Mouse (Mus musculus) lung, postnatal 10 days (tissue): Measurements from ENCODE around the gene Mtmr3.

Experiments
- DNase-seq: peaks from one replicate; pipeline ENCODE4 v3.0.0; 2021

Mtmr3 gene

DNA sequence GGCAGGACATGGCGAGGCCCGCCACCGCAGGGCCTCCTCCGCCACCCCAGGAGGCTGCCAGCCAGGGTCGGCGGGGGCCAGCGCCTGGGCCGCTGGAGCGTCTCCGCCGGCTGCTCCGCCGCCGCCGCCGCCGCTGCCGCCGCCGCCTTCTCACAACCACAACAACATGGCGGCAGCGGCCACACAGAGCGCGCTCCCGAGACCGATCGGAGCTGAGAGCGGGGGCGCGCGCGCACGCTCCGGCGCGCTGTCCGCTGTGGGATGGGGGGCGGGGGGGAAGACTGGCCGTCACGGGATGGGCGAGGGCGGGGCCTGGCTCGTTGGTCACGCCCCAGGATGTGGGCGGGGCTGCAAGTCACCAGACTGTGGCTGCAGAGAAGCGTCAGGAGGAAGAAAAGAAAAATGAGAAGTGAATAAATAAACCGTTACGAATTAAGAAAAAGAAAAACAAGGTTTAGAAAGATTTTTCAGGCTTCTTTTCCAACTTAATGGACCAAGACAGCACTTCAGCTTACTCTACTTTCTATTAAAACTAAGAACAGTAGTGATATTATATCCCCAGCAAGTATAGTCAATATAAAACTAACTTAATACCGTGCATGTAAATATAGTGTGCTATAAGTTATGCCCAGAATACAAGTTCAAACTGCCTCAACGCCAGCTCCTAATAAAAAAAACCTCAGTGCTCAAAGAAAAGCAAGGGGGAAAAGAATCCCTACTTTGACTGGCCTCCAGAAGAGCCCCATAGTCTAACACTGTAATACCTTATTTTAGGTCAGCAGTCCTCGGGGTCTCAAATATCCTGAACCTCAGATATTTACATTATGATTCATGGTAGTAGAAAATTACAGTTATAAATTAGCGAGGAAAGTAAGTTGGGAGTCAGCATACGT, at the start of gene Mtmr3:
Gene Mtmr3, minus strand, starts transcription at position 256 of the 893 bp plus-strand sequence.
- DNase-seq: peak; percentile 98

DNA sequence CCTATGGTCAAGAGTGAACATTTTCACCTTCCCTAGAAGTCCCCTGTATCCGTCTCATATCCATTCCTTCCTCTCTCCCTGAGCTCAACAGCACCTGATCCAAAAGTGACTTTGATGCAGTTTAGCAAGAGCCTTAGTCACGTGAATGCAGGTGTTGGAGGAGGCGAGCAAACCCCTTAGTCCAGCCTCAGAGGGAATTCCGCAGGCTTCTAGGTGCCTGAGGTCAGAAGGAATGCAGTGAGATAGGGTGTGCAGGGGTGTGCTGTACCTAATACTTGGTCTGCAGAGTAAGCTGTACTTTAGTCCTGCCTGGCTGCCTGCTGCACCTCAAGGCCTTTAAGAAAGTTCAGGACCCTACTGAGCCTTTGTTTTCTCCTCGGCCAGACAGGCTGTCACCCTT, 49.1 kb upstream of the Mtmr3 start:
- no peak for DNase-seq

- peak; percentile 61 for DNase-seq
These were observed 46.5 kb upstream of the Mtmr3 start for GRCm38 (mm10) chr11:4641185-4641584.

DNA sequence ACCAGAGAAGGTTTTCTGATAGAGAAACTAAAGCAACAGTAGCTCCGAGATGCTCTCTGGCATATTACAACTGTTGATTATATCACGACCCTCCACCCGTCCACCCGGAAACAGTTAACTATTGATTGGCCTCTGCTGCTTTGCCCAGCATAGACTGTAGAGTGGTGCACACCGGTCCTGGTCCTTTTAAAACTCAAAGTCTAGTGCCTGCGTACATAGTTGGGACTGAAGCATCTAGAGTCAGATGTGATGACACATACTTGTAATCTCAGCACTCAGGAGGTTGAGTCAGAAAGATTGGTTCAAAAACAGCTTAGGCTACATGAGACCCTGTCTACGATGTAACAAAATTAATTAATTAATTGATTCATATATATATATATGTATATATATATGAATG, 43.6 kb upstream of the Mtmr3 start:
- no peak for DNase-seq

DNA sequence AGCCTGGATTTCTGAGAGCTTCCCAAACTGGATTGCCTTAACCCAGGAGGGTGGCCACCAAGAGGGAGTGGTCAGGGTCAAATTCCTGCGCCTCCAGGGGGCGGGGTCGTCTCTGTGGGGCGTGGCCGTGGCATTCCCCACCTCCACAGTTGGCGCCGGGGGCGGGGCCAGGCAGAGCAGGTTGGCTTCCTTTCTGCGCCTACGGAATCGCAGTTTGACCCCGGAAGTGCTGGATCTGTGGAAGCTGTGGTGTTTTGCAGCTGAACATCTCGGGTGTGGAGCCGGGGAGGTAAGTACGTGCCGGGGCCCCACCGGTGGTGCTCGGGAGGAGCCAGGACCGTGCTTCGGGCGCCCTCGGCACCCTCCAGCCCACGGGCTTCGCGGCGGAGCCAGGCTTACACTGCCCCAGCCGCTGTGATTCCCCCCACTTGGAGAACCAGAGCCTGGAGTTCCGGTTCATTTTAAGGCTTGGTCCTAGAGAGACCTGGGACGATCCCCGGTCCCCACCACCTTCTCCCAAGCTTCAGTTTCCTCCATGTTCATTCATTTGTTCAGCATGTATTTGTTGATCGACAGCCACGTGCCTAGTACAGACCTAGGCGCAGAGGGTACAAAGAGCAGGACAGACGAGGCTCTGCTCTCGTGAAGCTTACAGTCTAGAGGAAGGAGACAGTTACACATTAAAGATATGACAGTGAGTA, 43.0 kb upstream of the Mtmr3 start, which contains the start of gene Ascc2:
Gene Ascc2, plus strand, starts transcription at position 214 of the 701 bp plus-strand sequence.
- DNase-seq: peak; percentile 97

GRCm38 (mm10) chr11:4636782-4637342, 42.2 kb upstream of the Mtmr3 start:
- no peak for DNase-seq

- no peak for DNase-seq
These were observed 39.7 kb upstream of the Mtmr3 start for GRCm38 (mm10) chr11:4634395-4634794.

DNA sequence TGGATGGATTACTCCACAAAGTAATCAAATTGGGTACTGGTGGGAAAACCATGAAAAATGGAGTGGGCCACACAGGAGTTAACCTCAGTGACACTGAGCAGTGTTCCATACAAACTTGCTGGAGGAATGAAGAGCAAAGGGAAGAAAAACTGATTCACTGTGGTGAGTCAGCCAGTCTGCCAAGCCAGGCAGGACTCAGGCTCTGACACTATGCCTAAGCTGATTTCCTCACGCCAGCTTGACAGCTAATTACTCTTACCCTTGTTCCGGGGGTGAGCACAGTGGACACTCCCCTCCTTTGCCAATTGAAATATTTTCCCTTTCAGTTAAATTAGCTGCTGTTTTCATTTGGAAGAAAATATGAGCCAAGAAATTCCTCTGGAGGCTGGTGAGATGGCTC, 38.8 kb upstream of the Mtmr3 start:
- DNase-seq: peak; percentile 32

GRCm38 (mm10) chr11:4629861-4630280, 35.2 kb upstream of the Mtmr3 start:
- peak; percentile 77 for DNase-seq

DNA sequence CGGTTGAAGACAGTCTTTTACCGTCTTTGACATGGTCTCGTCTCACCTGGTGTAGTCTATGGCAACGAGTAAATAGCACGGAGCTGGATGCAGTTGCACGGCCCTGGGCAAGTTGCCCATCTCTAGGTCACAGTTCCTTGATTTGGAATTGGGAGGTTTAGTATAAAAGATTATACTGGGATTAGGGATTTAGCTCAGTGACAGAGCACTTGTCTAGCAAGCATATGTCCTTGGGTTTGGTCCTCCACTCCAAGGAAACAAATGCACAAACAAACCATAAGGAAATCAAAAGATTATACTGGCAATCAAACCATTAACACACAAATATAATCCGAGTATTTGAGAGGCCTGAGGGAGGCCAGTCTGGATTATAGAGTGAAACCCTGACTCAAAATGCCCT, 33.0 kb upstream of the Mtmr3 start:
- DNase-seq: no peak

DNA sequence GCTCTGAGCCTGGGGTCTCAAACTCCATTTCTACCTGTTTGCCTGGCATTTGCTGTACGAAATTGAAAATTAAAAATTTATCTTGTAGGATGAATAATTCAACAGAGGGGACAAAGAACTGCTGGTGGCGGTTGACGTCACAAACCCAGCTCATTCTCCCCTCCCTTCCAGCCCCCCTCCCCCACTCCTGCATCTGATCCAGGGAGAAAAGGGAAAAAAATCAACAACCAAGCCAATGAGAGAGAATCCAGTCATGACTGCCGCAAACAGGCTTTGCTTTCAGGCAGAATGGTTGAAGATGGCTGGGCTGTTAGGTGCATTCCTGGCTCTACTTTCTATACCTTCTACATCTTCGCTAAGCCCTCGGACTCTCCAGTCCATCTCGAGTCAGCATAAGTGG, 31.3 kb upstream of the Mtmr3 start:
- no peak for DNase-seq

- DNase-seq: no peak
These were observed 28.3 kb upstream of the Mtmr3 start for GRCm38 (mm10) chr11:4622997-4623396.

DNA sequence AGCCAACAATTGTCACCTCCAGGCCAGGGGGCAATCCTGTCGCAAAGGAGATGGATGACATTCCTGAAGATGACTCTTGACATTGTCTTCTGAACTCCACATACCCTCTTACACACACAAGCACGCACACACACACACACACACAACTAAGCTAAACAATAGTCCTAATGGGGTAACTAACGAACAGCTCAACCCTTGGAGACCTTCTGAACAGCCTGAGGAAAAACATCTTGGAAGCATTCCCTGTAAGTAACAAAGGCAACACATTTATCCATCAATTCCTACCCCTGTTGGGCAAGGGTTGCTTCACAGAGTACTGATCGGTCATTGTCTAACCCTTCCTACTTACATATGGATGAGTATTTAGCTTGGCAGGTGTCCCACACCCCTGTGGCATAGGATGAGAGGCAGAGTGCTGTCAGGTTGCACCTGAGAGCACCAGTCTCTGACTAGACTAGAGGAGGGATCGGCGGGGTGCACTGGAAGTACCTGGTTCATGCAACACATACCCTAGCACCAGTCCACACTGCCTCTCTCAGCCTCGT, 27.9 kb upstream of the Mtmr3 start:
- DNase-seq: no peak

GRCm38 (mm10) chr11:4621866-4622265, 27.2 kb upstream of the Mtmr3 start:
- DNase-seq: no peak

- peak; percentile 41 for DNase-seq
These were observed 25.9 kb upstream of the Mtmr3 start for GRCm38 (mm10) chr11:4620501-4621108.

DNA sequence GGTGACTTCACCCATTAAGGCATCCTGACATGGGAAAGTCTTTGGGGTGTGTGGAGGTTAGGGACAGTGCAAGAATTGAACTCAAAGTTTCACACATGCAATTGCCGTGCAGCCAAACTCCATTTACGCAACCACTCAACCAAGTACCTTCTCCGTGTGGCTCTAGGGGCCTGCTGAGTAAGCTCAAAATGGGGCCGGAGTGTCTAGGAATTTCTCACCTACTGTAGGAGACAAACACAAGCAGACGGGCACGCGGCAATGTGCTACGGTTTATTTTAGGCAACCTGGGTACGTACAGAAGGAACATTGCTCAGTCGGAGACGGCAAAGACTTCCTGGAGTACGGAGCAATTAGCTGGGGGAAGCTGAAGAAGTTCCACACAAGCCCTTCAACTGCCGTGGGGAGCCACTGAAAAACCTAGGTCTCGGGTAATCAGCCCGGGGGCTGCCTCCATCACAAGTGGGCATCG, 25.4 kb upstream of the Mtmr3 start, which contains the start of gene Gm11032:
Gene Gm11032, plus strand, starts transcription at position 51 of the 469 bp plus-strand sequence.
- no peak for DNase-seq

DNA sequence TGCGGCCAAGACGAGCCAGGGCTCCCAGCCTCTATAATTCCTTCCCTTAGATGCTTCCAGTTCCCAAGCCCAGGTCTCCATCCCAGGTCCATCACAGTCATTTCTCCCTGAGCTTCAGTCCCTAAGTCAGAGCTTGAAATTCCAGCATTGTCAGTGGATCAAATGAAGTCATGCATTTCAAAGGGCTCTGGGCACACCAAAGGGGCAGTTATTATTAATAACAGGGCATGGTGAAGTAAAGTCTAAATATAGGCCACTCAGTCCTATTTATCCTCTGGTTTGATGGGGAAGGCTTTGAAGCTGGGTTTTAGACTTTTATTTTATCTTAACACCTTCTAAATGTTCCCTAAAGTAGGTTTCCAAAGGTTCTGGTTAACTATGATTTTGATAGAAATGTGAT, 17.2 kb upstream of the Mtmr3 start:
- DNase-seq: no peak

DNA sequence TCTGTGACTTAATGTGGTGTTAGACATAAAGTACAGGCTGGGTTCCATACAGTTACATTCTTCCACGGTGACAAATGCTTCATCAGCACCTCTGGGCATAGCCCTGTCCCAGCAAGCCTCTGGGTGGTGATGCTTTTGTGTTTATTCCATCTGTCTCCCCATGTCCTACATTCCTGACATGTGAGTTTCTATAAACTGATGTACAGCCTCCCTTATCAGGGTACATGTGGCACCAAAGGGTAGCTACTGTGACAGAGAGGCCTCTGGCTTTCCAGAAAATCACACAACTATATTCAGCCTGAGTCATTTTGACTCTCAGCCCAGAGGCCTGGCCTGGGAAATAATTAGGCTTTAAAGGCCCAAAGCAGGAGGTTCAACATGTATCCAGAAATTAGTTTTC, 11.9 kb upstream of the Mtmr3 start:
- DNase-seq: no peak

GRCm38 (mm10) chr11:4605414-4605813, 10.8 kb upstream of the Mtmr3 start:
- peak; percentile 59 for DNase-seq

GRCm38 (mm10) chr11:4604441-4604840, 9.8 kb upstream of the Mtmr3 start:
- no peak for DNase-seq

GRCm38 (mm10) chr11:4602691-4603441, 8.2 kb upstream of the Mtmr3 start:
- DNase-seq: peak; percentile 31

- DNase-seq: no peak
These were observed 7.2 kb upstream of the Mtmr3 start for GRCm38 (mm10) chr11:4601890-4602289.
